Mouse (Mus musculus) telencephalon, adult 2 months (tissue): ENCODE measurements around the gene C530008M17Rik.

Experiments used
- DNase-seq: peaks from one replicate; pipeline ENCODE4 v3.0.0-alpha.2; 2011; ENCODE audit warnings: low read depth, low spot score

C530008M17Rik gene

DNA sequence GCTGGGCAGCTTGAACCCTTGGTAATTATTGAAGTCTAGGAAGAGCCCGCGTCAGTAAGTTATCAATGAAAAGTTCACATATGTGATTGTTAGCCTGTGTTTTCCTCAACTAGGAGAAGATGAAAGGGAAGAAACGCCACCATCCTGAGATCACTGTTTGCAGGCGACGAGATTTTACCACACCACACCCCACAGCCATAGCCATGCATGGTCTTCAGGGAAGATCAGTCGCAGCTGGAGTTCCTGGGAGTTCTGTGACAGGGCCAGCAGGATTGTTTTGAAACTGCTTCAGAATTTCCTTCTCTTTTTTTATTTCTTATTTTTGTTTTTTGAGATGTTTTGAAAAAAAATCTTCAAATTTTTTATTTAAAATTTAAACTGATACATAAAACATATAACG is 8.6 kb downstream of the C530008M17Rik start:
- DNase-seq = no peak

DNA sequence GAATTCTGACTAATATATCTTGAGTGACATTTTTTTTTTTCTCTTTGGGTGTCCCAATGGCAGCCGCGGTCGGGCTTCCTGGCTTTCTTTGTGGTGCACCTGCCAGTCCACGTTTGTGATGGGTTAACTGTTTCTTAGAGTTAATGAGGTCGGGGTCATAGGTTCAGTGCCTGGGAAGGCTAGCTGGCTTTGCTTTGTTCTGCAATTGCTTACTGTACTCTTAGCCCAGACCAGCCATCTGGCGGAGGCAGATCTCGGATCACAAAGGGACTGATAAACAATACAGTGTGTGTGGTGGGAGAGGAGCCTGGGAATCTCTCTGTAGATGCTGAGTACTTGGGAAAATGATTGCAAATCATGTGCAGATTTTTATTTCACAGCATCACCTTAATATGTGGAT is 9.1 kb downstream of the C530008M17Rik start:
- no peak for DNase-seq

DNA sequence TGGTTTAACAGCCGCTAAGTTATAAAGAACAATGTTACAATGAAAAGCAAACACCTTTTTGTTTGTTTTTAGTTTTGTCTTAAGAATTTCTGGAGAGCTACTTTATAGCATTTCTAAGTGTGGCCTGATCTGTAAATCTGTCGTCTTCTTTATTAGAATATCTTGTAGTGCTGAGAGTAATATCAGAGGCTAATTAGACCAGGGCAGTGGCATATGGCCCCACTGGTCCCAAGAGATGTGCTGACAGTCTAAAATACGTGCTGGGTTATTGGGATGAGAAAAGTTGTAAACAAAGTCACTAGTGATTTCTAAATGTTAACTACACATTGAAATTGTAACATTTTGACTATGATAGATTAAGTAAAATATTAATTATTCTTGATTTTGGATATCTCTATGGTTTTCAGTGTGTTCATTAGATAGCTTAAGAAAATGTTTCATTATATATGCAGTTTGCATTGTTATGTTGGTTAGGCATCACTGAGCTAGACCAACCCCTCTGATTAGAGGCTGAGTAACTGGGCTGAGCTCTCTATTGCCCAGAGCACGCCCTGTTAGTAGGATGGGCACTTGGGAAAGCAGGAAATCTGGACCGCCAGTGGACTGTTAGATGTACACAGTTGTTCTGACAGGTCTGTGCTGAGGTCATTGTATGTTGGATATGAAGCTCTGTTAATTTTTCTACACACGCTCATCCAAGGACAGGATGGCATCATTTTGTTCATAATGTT is 9.9 kb downstream of the C530008M17Rik start:
- no peak for DNase-seq

DNA sequence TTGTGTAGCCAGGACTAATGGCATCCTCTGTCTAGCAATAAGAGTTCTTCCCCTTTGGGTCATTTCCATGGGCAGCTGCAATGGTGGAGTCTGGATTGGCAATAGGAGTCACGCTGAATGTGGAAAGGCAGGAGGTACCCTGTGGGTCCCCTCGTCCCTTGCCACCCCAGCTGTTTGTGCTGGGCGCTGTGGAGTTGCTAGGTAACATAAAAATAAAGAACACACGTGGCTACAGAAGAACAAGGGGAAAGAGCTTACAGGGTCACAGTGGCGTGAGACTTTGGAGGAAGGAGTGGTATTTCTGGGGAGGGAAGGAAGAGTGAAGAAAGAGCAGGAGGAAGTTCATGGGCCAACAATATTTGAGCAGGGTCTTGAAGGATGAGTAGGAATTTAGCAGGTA is 11.8 kb downstream of the C530008M17Rik start:
- DNase-seq = no peak

DNA sequence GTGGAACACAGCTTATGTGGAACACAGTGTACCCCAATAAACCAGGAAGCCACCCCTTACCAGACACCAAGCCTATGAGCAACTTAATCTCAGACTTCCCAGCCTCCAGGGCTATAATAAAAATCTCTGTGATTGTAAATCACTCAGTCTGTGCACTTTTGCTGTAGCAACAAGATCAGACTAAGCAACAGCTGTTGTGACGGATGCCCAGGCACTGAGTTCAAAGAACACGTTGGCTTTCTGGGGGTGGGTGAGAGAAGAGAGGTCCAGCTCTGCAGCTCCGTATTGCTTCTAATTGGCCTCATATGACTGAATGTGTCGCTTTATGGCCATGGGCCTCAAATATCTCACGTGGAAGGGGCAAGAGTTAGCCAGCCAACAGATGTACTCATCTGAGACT is 12.2 kb downstream of the C530008M17Rik start:
- no peak for DNase-seq

DNA sequence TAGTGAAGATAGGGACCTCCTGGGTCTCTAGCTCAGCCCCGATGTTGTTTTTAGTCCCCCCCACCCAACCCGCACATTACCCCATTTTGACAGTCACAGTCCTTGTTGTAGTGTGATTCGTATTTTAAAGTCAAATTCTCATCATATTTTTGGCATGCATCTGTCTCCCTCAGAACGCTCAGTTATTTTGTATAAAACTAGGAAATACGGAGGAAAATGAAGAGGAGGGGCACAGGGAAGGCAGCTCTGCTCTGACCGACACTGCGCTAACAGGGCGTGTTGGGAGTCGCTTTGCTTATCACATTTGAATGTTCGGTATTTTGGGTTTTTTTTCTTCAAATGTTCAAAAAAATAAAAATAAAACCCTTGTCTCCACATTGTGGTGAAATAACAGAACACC is 13.9 kb downstream of the C530008M17Rik start:
- no peak for DNase-seq

DNA sequence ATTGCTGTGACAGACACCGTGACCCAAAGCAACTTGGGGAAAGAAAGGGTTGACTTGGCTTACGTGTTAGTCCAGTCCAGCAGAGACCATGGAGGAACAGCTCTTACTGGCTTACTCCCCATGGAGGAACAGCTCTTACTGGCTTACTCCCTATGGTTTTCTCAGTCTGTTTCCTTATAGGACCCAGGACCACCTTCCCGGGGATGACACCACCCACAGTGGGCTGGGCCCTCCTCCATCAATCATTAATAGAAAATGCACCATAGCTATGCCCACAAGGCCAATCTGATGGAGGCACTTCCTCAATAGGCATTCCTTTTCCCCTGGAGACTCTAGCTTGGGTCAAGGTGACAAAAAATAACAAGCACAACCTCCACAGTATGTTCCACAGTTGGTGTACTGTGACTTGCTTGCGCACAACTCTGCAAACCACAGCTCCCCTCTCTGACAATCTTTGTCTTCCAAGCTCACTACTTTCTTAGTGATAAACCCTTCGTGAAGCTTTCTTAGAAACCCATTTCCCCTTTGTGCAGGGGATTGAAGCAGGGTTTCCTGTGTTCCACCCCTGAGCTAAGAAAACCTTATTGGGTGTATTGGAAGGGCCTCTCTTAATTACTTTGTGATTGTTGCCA is 17.8 kb downstream of the C530008M17Rik start:
- no peak for DNase-seq

DNA sequence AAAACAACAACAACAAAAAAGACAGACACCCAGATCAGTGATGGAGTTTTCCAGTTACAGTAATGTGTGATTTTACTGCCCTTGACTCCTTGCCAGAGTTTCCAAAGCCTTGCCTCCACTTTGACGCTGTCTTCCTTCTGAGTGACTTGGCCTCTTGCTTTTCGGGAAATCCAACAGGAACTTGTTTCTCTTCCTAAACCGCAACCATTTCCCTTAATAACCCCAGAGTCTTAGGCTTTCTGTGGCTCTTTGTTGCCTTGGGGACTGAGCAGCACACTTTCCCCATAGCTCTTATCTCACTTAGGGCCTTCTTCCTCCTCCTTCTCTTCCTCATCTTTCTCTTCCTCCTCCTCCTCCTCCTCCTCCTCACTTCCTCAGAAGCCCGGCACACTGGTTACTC is 19.1 kb downstream of the C530008M17Rik start:
- no peak for DNase-seq

DNA sequence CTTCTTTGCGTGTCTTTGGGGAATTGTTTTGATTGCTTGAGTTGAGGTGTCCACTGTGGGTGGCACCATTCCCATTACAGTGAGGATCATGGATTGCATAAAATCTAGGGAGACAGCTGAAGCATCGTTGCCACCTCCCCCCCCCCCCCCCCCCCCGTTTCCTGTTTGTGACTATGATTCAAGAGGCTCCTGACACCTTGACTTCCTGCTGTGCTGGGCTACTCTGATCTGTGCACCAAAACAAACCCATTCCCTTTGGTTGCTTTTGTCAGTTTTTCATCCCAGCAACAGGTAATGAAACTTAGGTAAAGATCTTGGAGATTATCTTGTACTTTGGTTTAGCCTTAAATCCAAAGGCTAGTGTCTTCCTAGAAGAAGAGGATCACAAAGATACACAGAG is 24.6 kb downstream of the C530008M17Rik start:
- no peak for DNase-seq

DNA sequence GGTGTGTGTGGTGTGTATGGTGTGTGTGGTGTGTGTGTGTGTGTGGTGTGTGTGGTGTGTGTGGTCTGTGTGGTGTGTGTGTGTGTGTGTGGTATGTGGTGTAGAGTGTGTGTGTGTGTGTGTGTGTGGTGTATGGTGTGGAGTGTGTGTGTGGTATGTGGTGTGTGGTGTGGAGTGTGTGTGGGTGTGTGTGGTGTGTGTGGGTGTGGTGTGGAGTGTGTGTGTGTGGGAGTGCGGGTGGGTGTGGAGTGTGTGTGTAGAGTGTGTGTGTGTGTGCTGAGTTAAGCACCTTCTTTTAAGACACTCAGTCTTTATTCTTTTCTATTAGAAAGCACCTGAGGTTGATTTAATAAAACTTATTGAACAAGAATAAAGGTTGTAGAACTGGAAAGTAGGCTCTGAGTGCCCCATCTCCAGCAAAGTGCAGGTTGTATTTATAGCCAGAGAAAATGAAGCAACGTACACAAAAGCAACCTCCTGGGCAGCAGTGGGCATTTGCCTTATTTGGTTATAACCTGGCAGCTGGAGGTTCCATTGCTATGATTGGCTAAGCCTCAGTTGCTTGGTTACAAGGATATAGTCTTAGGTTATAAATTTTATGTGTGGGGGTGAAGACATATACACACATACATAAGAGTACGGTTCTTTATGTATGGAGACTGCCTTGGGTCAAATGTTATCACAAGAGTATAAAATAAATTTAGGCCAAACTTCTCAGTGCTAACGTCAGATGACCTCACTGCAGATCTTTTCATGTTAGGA is 25.8 kb downstream of the C530008M17Rik start:
- DNase-seq = no peak

DNA sequence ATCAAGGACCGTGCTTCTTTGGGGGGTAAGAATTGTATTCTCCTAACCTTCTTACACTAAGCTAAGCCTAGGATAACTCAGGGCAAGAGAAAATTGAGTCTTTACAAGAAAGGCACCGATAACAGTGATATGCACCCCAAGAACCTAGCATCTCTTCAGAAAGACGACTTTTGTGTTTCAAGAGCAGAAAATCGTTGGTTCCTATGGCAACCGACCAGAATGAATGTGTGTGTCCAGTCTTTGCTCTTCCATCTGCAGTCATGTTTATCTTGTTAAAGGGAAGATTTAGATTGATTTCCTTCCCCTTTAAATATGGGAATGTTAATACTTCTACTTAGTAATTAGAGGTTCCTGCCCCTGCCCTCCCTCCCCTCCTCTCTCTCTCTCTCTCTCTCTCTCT is 27.1 kb downstream of the C530008M17Rik start:
- DNase-seq = peak; percentile 49

DNA sequence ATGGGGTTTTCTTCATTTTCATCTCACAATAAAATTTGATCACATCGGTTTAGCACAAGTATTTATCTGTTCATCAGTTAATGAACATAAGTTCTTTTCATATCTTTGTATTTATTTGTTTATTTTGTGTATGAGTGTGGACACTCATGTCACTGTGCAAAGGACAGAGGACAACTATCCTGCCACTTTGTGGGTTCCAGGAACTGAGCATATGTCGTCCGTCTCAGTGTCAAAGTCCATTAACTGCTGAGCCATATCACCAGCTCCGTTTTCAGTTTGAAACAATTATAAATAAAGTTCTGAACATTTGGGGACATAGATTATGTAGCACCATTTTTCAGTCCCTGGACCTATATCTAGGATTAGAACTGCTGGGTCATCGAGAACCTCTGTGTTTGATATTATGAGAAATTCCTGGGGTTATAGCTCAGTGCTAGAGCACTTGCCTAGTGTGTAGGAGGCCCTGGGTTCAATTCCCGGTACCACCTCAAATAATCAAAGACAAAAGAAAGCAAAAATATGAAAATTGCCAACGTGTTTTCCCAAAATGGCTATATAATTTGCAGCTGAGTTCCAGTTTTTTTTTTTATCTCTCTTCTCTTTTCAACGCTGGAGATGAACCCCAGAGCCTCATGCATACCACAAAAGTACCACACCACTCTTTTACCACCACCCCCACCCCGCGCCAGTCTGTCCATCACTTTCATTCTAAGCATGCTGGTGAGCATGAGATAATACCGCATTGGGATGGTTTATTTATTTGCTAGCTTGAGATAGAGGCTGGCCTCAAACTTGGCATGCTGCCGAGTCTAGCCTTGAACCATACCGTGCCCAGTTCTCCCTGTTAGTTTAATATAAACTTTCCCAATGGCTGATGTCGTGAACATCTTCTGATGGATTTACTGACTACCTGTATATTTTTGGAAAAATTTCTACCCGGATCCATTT is 28.6 kb downstream of the C530008M17Rik start:
- no peak for DNase-seq

DNA sequence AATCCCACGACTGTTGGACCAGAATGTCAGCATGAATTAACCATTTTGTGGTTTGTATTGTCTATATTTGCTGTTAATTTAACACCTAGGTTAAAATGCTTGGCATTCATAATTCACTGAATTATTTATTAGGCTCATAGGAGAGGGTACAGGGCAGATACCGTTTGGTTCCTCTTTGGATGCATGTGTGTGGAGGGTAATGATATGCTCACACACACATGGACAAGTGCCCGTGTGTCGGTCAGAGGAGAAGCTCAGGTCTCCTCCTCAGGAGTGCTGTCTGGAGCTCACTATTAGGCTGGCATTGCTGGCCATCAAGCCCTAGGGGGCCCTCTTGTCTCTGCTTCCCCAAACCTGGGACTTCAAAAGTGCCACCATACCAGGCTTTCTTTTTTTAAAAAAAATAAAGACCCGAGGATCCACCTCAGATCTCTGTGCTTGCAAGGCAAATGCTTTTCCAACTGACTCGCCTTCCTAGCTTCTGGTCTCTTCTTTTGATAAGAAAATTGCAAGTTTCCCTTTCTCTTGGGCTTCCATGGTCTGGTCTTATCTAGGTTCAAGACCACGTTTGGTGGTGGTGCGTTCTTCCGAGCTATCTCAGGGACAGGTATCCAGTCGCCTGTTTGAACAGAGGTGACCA is 31.8 kb downstream of the C530008M17Rik start:
- no peak for DNase-seq

DNA sequence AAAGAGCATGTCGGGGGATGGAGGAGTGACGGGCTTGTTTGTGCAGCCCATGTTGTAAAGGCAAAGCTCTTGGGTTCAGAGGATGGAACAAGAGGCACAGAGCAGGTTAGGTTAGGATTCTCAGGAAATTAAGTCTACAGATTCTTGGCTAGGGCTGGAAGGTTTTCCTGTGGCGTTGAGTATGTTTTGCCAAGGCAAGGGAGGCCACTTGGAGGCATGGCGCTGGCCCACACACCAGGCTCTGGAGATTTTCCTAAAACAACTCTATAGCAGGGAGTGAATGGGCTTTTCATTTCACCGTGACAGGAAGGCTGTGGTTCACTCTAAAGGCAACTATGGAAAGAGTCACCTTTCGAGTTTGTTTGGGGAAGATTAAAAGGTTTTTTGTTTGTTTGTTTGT is 32.3 kb downstream of the C530008M17Rik start:
- no peak for DNase-seq

DNA sequence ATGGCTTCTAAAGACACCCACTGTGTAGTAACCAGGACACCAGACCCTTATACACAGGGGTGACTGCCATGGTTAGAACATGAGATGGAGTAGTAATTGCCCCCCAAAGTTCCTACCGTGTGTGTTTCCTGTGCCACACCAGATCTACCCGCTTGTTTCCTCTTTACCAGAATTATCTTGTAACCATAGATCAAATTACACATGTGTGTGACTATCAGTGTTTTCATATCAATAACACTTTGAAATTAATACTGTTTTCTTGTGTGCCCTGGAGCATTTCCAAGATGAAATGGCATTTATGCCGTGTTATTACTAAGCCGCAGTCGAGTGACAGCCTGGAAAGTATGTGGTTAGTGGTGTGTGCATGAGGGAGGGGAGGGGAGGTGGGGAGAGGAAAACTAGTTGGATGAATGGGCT is 33.9 kb downstream of the C530008M17Rik start:
- no peak for DNase-seq

DNA sequence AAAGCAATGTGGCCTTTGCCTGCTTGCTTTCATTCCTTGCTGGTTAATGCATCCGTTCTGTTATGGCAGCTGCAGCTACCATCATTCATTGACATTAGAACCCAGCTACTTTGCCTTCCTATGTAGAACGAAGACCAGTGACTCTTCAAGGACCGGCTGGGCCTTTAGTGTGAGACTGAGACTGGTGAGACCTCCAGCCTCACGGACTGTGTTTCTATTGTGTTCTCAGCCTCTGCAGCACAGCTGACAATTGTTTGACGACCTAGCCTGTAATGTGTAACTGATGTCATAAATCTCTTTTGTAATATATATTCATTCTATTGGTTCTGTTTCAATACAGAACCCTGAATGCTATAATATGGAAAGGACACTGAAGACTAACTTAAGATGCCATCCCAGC is 34.9 kb downstream of the C530008M17Rik start:
- DNase-seq = no peak

DNA sequence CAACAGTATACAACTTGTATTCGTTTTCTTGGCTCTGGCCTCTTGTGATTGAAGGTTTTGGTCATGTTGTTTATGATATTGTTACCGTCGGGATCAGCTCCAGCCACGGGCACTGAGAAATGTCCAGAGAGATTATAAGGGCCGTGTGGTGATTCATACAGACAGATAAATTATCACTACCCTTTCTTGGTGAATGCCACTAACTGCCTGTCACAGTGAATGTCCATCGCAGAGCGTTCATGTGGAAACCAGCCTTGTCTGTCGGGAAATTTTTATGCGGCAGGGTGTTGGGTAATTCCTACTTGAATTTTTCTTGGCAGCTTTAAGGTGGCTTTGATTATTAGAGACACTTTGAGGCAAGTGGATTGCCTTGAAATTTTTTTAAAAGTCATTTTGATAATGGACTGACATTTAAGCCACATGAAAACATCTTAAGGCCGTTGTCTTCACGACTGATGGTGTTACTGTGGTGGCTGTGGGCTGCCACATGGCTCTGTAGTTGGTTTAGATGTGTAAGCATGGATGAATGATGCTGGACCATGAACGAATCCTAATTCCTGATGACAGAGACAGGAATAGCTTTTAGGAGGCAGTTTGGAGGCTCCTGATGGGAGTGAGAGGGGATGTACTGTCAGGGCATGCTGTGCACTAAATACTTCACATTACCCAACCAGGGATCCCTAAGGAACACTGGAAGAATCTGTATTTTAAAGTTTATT is 35.6 kb downstream of the C530008M17Rik start:
- no peak for DNase-seq

DNA sequence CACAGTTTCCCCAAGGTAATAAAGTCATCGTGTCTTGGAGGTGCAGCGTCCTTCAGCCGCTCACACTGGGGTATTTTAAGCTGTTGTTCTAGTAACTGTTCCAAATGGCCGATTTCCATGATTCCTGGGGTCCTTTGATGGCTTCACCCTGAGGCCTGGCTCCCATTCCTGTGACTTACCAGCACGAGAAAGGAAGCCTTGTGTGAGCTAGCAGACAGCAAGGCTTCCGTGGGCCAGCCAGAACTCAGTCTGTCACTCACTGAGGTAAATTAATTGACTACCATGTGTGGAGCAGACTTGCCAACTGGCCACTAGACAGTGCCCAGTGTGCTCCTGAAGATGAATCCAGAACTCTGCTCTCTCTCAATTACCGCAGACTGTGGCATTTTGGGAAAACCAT is 41.2 kb downstream of the C530008M17Rik start:
- no peak for DNase-seq

DNA sequence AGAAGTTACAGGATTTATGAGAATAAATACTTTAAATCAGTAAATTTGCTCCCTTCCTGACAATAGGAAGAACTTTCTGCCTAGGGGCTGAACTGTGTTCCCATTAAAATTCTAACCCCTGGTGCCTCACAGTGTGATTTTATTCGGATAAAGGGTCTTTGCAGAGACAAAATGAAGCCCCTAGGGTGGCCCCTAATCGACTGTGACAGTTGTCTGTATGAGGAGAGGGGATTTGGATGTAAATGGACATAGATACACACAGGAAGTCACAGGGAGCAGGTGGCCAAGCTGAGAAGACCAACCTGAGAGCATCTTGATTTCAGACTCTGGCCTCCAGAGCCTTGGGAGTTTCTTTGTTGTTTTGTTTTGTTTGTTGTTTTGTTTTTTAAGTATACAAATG is 41.9 kb downstream of the C530008M17Rik start:
- no peak for DNase-seq

DNA sequence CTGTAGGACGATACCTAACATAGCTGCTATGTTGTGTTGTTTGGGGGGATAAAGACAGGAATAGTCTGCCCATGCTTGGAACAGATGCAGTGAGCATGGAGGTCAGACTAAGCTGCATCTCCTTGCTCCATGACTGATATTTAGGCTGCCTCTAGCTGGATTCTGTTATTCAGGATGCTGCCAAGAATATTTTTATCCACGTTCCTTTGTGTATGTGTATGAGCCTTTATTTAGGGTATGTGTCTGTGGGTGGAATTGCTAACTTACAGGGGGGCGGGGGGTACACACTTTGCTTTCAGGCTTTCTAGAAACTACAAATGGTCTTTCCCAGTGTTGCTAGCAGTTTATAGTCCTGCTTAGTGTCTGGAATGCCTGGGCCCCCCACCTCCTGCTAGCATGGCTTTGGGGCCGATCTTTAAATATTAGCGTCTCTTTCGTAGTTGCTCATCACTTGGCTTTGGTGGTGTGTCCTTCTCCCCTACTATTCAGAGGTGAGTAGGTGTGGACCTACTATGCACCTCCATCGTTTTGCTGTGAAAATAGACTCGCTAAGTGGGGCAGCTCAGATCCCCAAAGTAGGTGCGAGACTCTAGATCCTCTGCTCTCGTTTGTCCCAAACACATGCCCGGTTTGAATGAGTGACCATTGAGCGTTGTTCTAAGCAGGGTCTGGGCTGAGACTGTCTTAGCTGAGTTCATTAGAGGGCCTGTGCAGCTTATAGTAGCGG is 45.0 kb downstream of the C530008M17Rik start:
- DNase-seq = peak; percentile 49
